Mouse (Mus musculus) forebrain, postnatal 0 days (tissue): ENCODE results near the gene Sfpq. TPM values are rescaled to one million over a fixed set of nuclear protein-coding genes. Genes with fewer than 3 reads are reported as not detected.
"Not testable (repeated sequence)": the region's sequence is repeated elsewhere in the genome, so short reads cannot be mapped to it uniquely, and the experiment has no call there.

Experiments
- ATAC-seq: fragments of 200-750 bp; cut with Nextera tagmentation; 2 replicates; pipeline ENCODE4 v1.8.0; 2017; ENCODE audit warnings: mild to moderate bottlenecking, moderate library complexity
- DNase-seq: peaks from one replicate; pipeline ENCODE4 v3.0.0-alpha.2; 2015
- H3K27ac ChIP-seq: fragments of 300-500 bp; sonication (generic); 2 replicates; pipeline ENCODE4 v1.5.1; 2014; ENCODE audit warnings: low read depth, mild to moderate bottlenecking, antibody characterized with exemption, low read length, moderate library complexity, mixed read lengths
- H3K27me3 ChIP-seq: fragments of 300-500 bp; sonication (generic); 2 replicates; pipeline ENCODE4 v1.6.1; 2014; ENCODE audit warnings: mild to moderate bottlenecking, low read length, mixed read lengths; ENCODE audit not compliant: insufficient read depth
- H3K36me3 ChIP-seq: fragments of 300-500 bp; sonication (generic); 2 replicates; pipeline ENCODE4 v1.6.1; 2014; ENCODE audit warnings: mild to moderate bottlenecking, moderate library complexity; ENCODE audit not compliant: insufficient read depth
- H3K4me1 ChIP-seq: fragments of 300-500 bp; sonication (generic); 2 replicates; pipeline ENCODE4 v1.6.1; 2014; ENCODE audit warnings: antibody characterized with exemption; ENCODE audit not compliant: insufficient read depth
- H3K4me2 ChIP-seq: fragments of 300-500 bp; sonication (generic); 2 replicates; pipeline ENCODE4 v1.6.1; 2014; ENCODE audit warnings: low read depth, mild to moderate bottlenecking, moderate library complexity
- H3K4me3 ChIP-seq: fragments of 300-500 bp; sonication (generic); 2 replicates; pipeline ENCODE4 v1.5.1; 2014; ENCODE audit warnings: low read depth, low read length, mixed read lengths
- H3K9ac ChIP-seq: fragments of 300-500 bp; sonication (generic); 2 replicates; pipeline ENCODE4 v1.6.1; 2014; ENCODE audit warnings: mild to moderate bottlenecking
- H3K9me3 ChIP-seq: fragments of 300-500 bp; sonication (generic); 2 replicates; pipeline ENCODE4 v1.6.1; 2016; ENCODE audit warnings: low read length
- CTCF ChIP-seq: sonication (generic); IDR thresholded peaks from 2 replicates; pipeline ENCODE4 v1.5.1; 2016; ENCODE audit warnings: antibody characterized with exemption, control low read depth, low read depth
- WGBS: fragments of 180-500 bp; shearing (Covaris S2); extraction: QIAGEN DNeasy Blood & Tissue Kit; methylation state at CpG from one replicate; pipeline ENCODE4 v1.1.7; 2014; 5-methylcytosine and 5-hydroxymethylcytosine counted together
- polyA plus RNA-seq: library from polyadenylated mRNA; unstranded; fragments of >200 nt; fragmentation: Nextera tagmentation; extraction: Ambion mirVana; gene quantifications from 2 replicates; pipeline ENCODE4 v1.2.1, GENCODE M21; 2015
- total RNA-seq: library from RNA; depleted of rRNA; stranded (reverse); fragments of >200 nt; gene quantifications from 2 replicates; pipeline ENCODE4 v1.2.3, GENCODE M21; 2014; rRNA removed

Sfpq gene
- total RNA-seq (249 and 284 TPM in 2 replicates), polyA plus RNA-seq (57.9 and 71.1 TPM in 2 replicates)

DNA sequence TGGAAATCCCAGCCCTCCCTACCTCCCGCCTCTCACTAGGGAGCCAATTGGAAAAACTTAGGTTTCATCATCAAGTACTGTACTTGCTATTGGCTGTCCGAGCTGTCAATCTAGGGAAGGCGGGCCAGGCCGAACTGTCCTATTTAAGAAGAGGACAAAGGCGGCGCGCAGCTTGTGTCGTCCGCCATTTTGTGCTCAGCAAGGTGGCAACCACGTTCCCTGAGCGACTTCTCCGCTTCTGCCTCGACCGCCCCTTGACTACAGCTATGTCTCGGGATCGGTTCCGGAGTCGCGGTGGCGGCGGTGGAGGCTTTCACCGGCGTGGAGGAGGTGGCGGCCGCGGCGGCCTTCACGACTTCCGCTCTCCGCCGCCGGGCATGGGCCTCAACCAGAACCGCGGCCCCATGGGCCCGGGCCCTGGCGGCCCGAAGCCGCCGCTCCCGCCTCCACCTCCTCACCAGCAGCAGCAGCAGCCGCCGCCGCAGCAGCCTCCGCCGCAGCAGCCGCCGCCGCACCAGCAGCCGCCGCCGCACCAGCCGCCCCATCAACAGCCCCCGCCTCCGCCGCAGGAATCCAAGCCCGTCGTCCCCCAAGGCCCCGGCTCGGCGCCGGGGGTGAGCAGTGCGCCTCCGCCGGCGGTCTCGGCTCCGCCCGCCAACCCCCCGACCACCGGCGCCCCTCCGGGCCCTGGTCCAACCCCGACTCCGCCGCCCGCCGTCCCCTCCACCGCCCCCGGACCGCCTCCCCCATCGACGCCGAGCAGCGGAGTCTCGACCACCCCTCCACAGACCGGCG is at the start of gene Sfpq:
Gene Sfpq, plus strand, starts transcription at position 174 of the 795 bp plus-strand sequence.
- 1% methylated on average over 71 of the region's 87 CpGs for WGBS
- Histone ChIP-seq H3K27ac (peak within 1 kb of the TSS; percentile 100), H3K4me1 (peaks cover 7% of the 10 kb centered on the region), H3K4me2 (peak within 1 kb of the TSS; percentile 83), H3K36me3 (peaks cover 8% of the 10 kb centered on the region; the same call in 1 of the 2 replicates), H3K9ac (peak within 1 kb of the TSS; percentile 100), H3K9me3 (no peaks in the 10 kb centered on the region), H3K4me3 (peak within 1 kb of the TSS; percentile 100), H3K27me3 (no peaks in the 10 kb centered on the region)
- peak; percentile 100 for DNase-seq
- ATAC-seq, result peak; percentile 96
- TF ChIP-seq CTCF, result no peak

GRCm38 (mm10) chr4:126977467-126977866 is 43.7 kb upstream of the Sfpq start:
- H3K4me1 ChIP-seq, result no peaks in the 10 kb centered on the region
- no peak overlapping the region for H3K4me3 ChIP-seq
- DNase-seq, result no peak
- H3K36me3 ChIP-seq, result no peaks in the 10 kb centered on the region
- no peak for ATAC-seq
- H3K9ac ChIP-seq, result no peak overlapping the region
- H3K27ac ChIP-seq, result no peak overlapping the region
- H3K4me2 ChIP-seq, result no peak overlapping the region
- H3K27me3 ChIP-seq, result no peaks in the 10 kb centered on the region
- H3K9me3 ChIP-seq, result no peaks in the 10 kb centered on the region
- peak; percentile 45 for TF ChIP-seq CTCF

DNA sequence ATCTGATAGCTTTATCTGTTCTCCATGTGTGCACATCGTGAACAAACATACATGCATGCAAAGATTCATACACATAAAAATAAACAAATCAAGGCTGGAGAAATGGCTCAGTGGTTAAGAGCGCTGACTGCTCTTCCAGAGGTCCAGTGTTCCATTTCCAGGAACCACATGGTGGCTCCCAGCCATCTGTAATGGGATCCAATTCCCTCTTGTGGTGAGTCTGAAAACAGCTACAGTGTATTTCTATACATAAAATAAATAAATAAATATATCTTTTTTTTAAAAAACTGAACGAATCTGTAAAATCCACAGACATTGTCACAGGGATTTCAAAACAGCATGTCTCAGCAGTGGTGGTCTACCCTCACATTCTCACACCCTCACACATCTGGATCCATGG is 42.4 kb upstream of the Sfpq start:
- 84% methylated on average over 3 of the region's 3 CpGs for WGBS
- H3K36me3 ChIP-seq, result no peaks in the 10 kb centered on the region
- H3K27me3 ChIP-seq, result no peaks in the 10 kb centered on the region
- no peak overlapping the region for H3K4me3 ChIP-seq
- no peak overlapping the region for H3K9ac ChIP-seq
- peak; percentile 24; the same call in 1 of the 2 replicates for TF ChIP-seq CTCF
- no peaks in the 10 kb centered on the region for H3K4me1 ChIP-seq
- no peaks in the 10 kb centered on the region for H3K9me3 ChIP-seq
- no peak overlapping the region for H3K27ac ChIP-seq
- ATAC-seq, result no peak
- H3K4me2 ChIP-seq, result no peak overlapping the region
- no peak for DNase-seq

GRCm38 (mm10) chr4:126983321-126983720 is 37.8 kb upstream of the Sfpq start:
- WGBS, result 73% methylated on average over 3 of the region's 3 CpGs
- Histone ChIP-seq H3K27me3 (no peaks in the 10 kb centered on the region), H3K4me2 (no peak overlapping the region), H3K9ac (no peak overlapping the region), H3K4me1 (no peaks in the 10 kb centered on the region), H3K4me3 (no peak overlapping the region), H3K9me3 (no peaks in the 10 kb centered on the region), H3K36me3 (no peaks in the 10 kb centered on the region), H3K27ac (no peak overlapping the region)
- no peak for ATAC-seq
- no peak for TF ChIP-seq CTCF
- no peak for DNase-seq

GRCm38 (mm10) chr4:126983736-126984525 is 37.2 kb upstream of the Sfpq start:
- DNase-seq, H3K4me3 ChIP-seq, H3K36me3 ChIP-seq, H3K4me2 ChIP-seq, H3K9ac ChIP-seq, H3K27ac ChIP-seq, H3K4me1 ChIP-seq, ATAC-seq, H3K9me3 ChIP-seq, H3K27me3 ChIP-seq: not testable (repeated sequence)
- WGBS, result 85% methylated on average over 11 of the region's 13 CpGs

GRCm38 (mm10) chr4:126986768-126987167 is 34.4 kb upstream of the Sfpq start:
- Histone ChIP-seq H3K9me3 (no peaks in the 10 kb centered on the region), H3K27me3 (no peaks in the 10 kb centered on the region), H3K9ac (no peak overlapping the region), H3K4me3 (no peak overlapping the region), H3K36me3 (no peaks in the 10 kb centered on the region), H3K4me1 (no peaks in the 10 kb centered on the region), H3K4me2 (no peak overlapping the region), H3K27ac (no peak overlapping the region)
- DNase-seq (no peak), ATAC-seq (no peak)
- 86% methylated on average over 5 of the region's 5 CpGs for WGBS
- TF ChIP-seq CTCF, result no peak

- DNase-seq (no peak), ATAC-seq (no peak)
- Histone ChIP-seq H3K9ac (no peak overlapping the region), H3K27me3 (no peaks in the 10 kb centered on the region), H3K4me1 (no peaks in the 10 kb centered on the region), H3K27ac (no peak overlapping the region), H3K4me2 (no peak overlapping the region), H3K4me3 (no peak overlapping the region), H3K36me3 (no peaks in the 10 kb centered on the region), H3K9me3 (no peaks in the 10 kb centered on the region)
- WGBS, result 83% methylated on average over 4 of the region's 4 CpGs
- no peak for TF ChIP-seq CTCF
Measured at GRCm38 (mm10) chr4:126988503-126988902, 32.6 kb upstream of the Sfpq start.
